Mouse (Mus musculus) heart, postnatal 10 days (tissue): ENCODE results near the gene Gm21783. TPM values are rescaled to one million over a fixed set of nuclear protein-coding genes. Genes with fewer than 3 reads are reported as not detected.
"Not testable (repeated sequence)": the region's sequence is repeated elsewhere in the genome, so short reads cannot be mapped to it uniquely, and the experiment has no call there.

Source experiments
- DNase-seq, 2 experiments: peaks; one replicate each; pipeline ENCODE4 v3.0.0; 2021
- intact Hi-C: fragments of 180-260 bp; cut with DNase I; formaldehyde crosslinking; loops from one replicate; pipeline ENCODE4 v1.15.1; 2025
- total RNA-seq, 2 experiments: library from RNA; stranded (reverse); gene quantifications; 2 replicates each; pipeline ENCODE4 v1.2.3; 2021

The Gm21783 gene
- not detected for total RNA-seq

DNA sequence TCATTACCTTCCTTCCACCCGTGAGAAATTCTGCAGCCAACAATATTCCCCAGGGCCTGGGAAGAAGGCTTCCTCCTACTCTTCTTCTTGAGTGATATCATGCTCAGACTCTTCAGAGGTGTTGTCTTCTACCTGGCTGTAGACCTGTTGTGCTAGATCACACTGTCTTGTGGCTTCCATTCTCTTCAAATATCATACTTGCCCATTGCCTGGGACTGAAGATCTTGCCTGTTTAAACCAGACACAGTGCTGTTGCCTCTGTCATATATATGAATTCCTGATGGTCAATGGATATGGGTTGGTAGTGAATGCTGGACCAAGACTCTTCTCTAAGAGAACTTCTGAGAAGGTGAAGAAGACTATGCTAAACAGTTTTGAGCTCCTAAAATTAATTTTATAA lies at the start of gene Gm21783:
Gene Gm21783, minus strand, starts transcription at position 101 of the 400 bp plus-strand sequence.
- intact Hi-C loops, DNase-seq: not testable (repeated sequence)
